Mouse (Mus musculus) liver, embryonic 14.5 days (tissue): ENCODE data around the gene Abca2. TPM values are rescaled to one million over a fixed set of nuclear protein-coding genes. Genes with fewer than 3 reads are reported as not detected.

Source experiments
- ATAC-seq: fragments of 200-750 bp; cut with Nextera tagmentation; 2 replicates; pipeline ENCODE4 v1.8.0; 2017; ENCODE audit warnings: moderate number of reproducible peaks, mild to moderate bottlenecking, moderate library complexity; ENCODE audit not compliant: insufficient read depth
- DNase-seq, 3 experiments: peaks; one replicate each; pipeline ENCODE4 v3.0.0-alpha.2; 2012 to 2013; ENCODE audit warnings: low read depth in 3 of 3, low spot score in 3 of 3
- H3K27ac ChIP-seq: fragments of 300-500 bp; sonication (generic); 2 replicates; pipeline ENCODE4 v1.5.1; 2014; ENCODE audit warnings: moderate library complexity, mild to moderate bottlenecking, control low read depth, inconsistent platforms
- H3K27me3 ChIP-seq: fragments of 300-500 bp; sonication (generic); 2 replicates; pipeline ENCODE4 v1.6.1; 2014; ENCODE audit warnings: mild to moderate bottlenecking, low read length, moderate library complexity; ENCODE audit not compliant: control insufficient read depth, insufficient read depth
- H3K36me3 ChIP-seq: fragments of 300-500 bp; sonication (generic); replicated peaks from 2 replicates; pipeline ENCODE4 v1.6.1; 2014; ENCODE audit warnings: low read depth; ENCODE audit not compliant: control insufficient read depth, insufficient read depth
- H3K4me1 ChIP-seq, 2 experiments: fragments of 200-500 bp in 1 of 2; fragments of 300-500 bp in 1 of 2; sonication (generic) in 1 of 2; replicated peaks; 2 replicates each; pipeline ENCODE4 v1.6.1; 2012 to 2014; ENCODE audit warnings: antibody characterized with exemption in 1 of 2, inconsistent platforms in 1 of 2, low read length in 1 of 2; ENCODE audit not compliant: control insufficient read depth in 2 of 2, insufficient read depth in 2 of 2
- H3K4me2 ChIP-seq: fragments of 300-500 bp; sonication (generic); 2 replicates; pipeline ENCODE4 v1.6.1; 2014; ENCODE audit warnings: low read depth, mild to moderate bottlenecking, control low read depth, moderate library complexity
- H3K4me3 ChIP-seq, 2 experiments: fragments of 200-500 bp in 1 of 2; fragments of 300-500 bp in 1 of 2; sonication (generic) in 1 of 2; 2 replicates each; pipeline ENCODE4 v1.5.1; 2012 to 2014; ENCODE audit warnings: low read depth in 2 of 2, low read length in 2 of 2, mild to moderate bottlenecking in 2 of 2, control low read depth in 1 of 2, inconsistent platforms in 1 of 2, moderate library complexity in 1 of 2; ENCODE audit not compliant: insufficient read depth in 1 of 2
- H3K9ac ChIP-seq: fragments of 300-500 bp; sonication (generic); replicated peaks from 2 replicates; pipeline ENCODE4 v1.6.1; 2014; ENCODE audit warnings: mild to moderate bottlenecking, control low read depth, moderate library complexity
- H3K9me3 ChIP-seq: fragments of 300-500 bp; sonication (generic); 2 replicates; pipeline ENCODE4 v1.6.1; 2016; ENCODE audit warnings: low read length, mixed read lengths; ENCODE audit not compliant: control insufficient read depth
- CTCF ChIP-seq: IDR thresholded peaks from 2 replicates; pipeline ENCODE4 v1.5.1; 2016; ENCODE audit warnings: antibody characterized with exemption, low read depth, control low read depth
- EP300 ChIP-seq: IDR thresholded peaks from 2 replicates; pipeline ENCODE4 v1.6.1; 2016; ENCODE audit warnings: antibody characterized with exemption, low read depth
- WGBS: fragments of 180-500 bp; shearing (Covaris S2); extraction: QIAGEN DNeasy Blood & Tissue Kit; methylation state at CpG from one replicate; pipeline ENCODE4 v1.1.7; 2014; ENCODE audit not compliant: insufficient replicate concordance; 5-methylcytosine and 5-hydroxymethylcytosine counted together
- polyA plus RNA-seq, 2 experiments: library from polyadenylated mRNA; depleted of rRNA in 1 of 2; stranded (reverse) in 1 of 2; unstranded in 1 of 2; fragments of >200 nt; fragmentation: Nextera tagmentation in 1 of 2; extraction: Ambion mirVana in 1 of 2; gene quantifications; 2 replicates each; pipeline versions ENCODE4 v1.2.1 to v1.2.3; 2012 to 2014

Abca2 gene
- polyA plus RNA-seq, 2 experiments, result 0.91 to 2.5 TPM

- TF ChIP-seq CTCF (no peak), EP300 (no peak)
- H3K36me3 ChIP-seq, result no peaks in the 10 kb centered on the region
- H3K9me3 ChIP-seq, result no peaks in the 10 kb centered on the region
- no peak overlapping the region for H3K9ac ChIP-seq
- ATAC-seq (no peak), DNase-seq (no peak)
- WGBS, result 68% methylated on average over 17 of the region's 17 CpGs
- H3K27ac ChIP-seq, result no peak overlapping the region
- H3K4me3 ChIP-seq, result no peak overlapping the region
- peaks cover 7% of the 10 kb centered on the region for H3K27me3 ChIP-seq
- H3K4me1 ChIP-seq, result no peaks in the 10 kb centered on the region
- no peak overlapping the region for H3K4me2 ChIP-seq
These were observed 2.1 kb downstream of the Abca2 start for GRCm38 (mm10) chr2:25430395-25431233.

- WGBS, result 63% methylated on average over 6 of the region's 6 CpGs
- H3K9ac ChIP-seq, result no peak overlapping the region
- no peaks in the 10 kb centered on the region for H3K4me1 ChIP-seq
- ATAC-seq (no peak), DNase-seq (no peak)
- TF ChIP-seq EP300, result no peak
- no peak for TF ChIP-seq CTCF
- no peak overlapping the region for H3K4me2 ChIP-seq
- peaks cover 7% of the 10 kb centered on the region for H3K27me3 ChIP-seq
- no peak overlapping the region for H3K4me3 ChIP-seq
- H3K27ac ChIP-seq, result no peak overlapping the region
- H3K36me3 ChIP-seq, result no peaks in the 10 kb centered on the region
- no peaks in the 10 kb centered on the region for H3K9me3 ChIP-seq
These were observed 2.9 kb downstream of the Abca2 start for GRCm38 (mm10) chr2:25431308-25431855.

GRCm38 (mm10) chr2:25432326-25433098 is 4.0 kb downstream of the Abca2 start:
- Histone ChIP-seq H3K9me3 (no peaks in the 10 kb centered on the region), H3K4me2 (no peak overlapping the region), H3K27ac (no peak overlapping the region), H3K4me3 (no peak overlapping the region), H3K36me3 (no peaks in the 10 kb centered on the region), H3K9ac (no peak overlapping the region), H3K4me1 (no peaks in the 10 kb centered on the region), H3K27me3 (peaks cover 7% of the 10 kb centered on the region)
- TF ChIP-seq CTCF (no peak), EP300 (no peak)
- DNase-seq, result no peak
- ATAC-seq, result no peak
- 46% methylated on average over 11 of the region's 11 CpGs for WGBS

- DNase-seq, result no peak
- no peak overlapping the region for H3K27ac ChIP-seq
- 76% methylated on average over 17 of the region's 17 CpGs for WGBS
- H3K27me3 ChIP-seq, result peaks cover 7% of the 10 kb centered on the region
- H3K4me1 ChIP-seq, result no peaks in the 10 kb centered on the region
- ATAC-seq, result no peak
- no peaks in the 10 kb centered on the region for H3K36me3 ChIP-seq
- H3K4me3 ChIP-seq, result no peak overlapping the region
- H3K4me2 ChIP-seq, result no peak overlapping the region
- no peaks in the 10 kb centered on the region for H3K9me3 ChIP-seq
- TF ChIP-seq CTCF (no peak), EP300 (no peak)
- H3K9ac ChIP-seq, result no peak overlapping the region
These were observed 4.6 kb downstream of the Abca2 start for GRCm38 (mm10) chr2:25433101-25433500.

GRCm38 (mm10) chr2:25434292-25434691 is 5.8 kb downstream of the Abca2 start:
- no peaks in the 10 kb centered on the region for H3K36me3 ChIP-seq
- H3K4me3 ChIP-seq, result no peak overlapping the region
- H3K27me3 ChIP-seq, result peaks cover 4% of the 10 kb centered on the region
- 75% methylated on average over 8 of the region's 8 CpGs for WGBS
- DNase-seq (no peak), ATAC-seq (no peak)
- no peak overlapping the region for H3K27ac ChIP-seq
- no peak for TF ChIP-seq EP300
- no peak for TF ChIP-seq CTCF
- no peak overlapping the region for H3K9ac ChIP-seq
- H3K9me3 ChIP-seq, result no peaks in the 10 kb centered on the region
- no peaks in the 10 kb centered on the region for H3K4me1 ChIP-seq
- H3K4me2 ChIP-seq, result no peak overlapping the region
